Mouse (Mus musculus): ENCODE data around the gene Emcn.

Emcn gene

GRCm38 (mm10) chr3:137340938-137341337 is at the start of gene Emcn:
Gene Emcn (plus strand): TSS chr3:137341067.
- DNase-seq (ENCODE audit: low read depth, low spot score), result no peak

GRCm38 (mm10) chr3:137293174-137293591 is 47.7 kb upstream of the Emcn start:
- no peak for DNase-seq (ENCODE audit: low read depth, low spot score)

GRCm38 (mm10) chr3:137298230-137298629 is 42.6 kb upstream of the Emcn start:
- no peak for DNase-seq (ENCODE audit: low read depth, low spot score)

- no peak for DNase-seq (ENCODE audit: low read depth, low spot score)
Observed at GRCm38 (mm10) chr3:137300210-137300609, 40.7 kb upstream of the Emcn start.

- DNase-seq (ENCODE audit: low read depth, low spot score), result no peak
Observed at GRCm38 (mm10) chr3:137301195-137301594, 39.7 kb upstream of the Emcn start.

- no peak for DNase-seq (ENCODE audit: low read depth, low spot score)
Observed at GRCm38 (mm10) chr3:137302804-137303203, 38.1 kb upstream of the Emcn start.

GRCm38 (mm10) chr3:137309959-137310358 is 30.9 kb upstream of the Emcn start:
- DNase-seq (ENCODE audit: low read depth, low spot score), result peak; percentile 30

DNA sequence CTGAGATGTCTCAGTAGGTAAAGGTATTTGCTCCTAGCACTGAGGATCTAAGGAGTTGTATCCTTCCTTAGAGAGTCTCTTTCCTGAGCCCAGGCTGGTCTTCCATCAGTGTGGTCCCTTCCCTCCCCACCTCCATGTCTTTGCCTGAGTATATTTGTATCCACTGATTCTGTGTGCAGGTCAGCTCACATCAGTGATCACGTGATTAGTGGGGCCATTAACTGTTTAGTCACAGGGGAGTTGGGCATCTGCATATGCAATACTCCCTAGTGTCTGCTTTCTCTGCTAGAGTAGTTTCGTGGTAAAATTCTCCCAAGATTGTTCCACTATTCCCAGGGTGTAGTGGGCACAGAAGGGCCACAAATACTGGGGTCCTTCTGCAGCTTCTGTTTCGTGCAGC is 28.3 kb upstream of the Emcn start:
- DNase-seq (ENCODE audit: low read depth, low spot score), result no peak

GRCm38 (mm10) chr3:137313775-137314362 is 27.0 kb upstream of the Emcn start:
- DNase-seq (ENCODE audit: low read depth, low spot score), result no peak

GRCm38 (mm10) chr3:137318371-137318770 is 22.5 kb upstream of the Emcn start:
- DNase-seq (ENCODE audit: low read depth, low spot score), result no peak

DNA sequence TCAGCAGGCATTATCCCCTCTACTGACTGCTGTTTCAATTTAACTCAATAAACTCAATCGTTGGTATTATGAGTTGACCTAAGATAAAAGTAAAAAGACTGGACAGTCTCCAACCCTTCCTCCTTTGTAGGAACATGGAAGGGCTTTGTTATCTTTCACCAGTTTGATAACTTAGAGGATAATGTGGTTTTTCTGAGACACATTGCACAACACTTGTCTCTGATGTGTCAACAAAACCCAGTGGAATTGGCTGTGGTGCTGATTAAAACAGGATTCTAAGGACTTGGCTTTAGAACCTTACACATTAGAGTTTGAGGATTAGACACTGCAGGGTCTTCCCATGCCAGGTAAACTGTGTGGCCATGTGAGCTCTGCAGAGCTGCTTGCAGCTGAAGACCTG is 20.9 kb upstream of the Emcn start:
- no peak for DNase-seq (ENCODE audit: low read depth, low spot score)

- no peak for DNase-seq (ENCODE audit: low read depth, low spot score)
Observed at GRCm38 (mm10) chr3:137322304-137322703, 18.6 kb upstream of the Emcn start.

DNA sequence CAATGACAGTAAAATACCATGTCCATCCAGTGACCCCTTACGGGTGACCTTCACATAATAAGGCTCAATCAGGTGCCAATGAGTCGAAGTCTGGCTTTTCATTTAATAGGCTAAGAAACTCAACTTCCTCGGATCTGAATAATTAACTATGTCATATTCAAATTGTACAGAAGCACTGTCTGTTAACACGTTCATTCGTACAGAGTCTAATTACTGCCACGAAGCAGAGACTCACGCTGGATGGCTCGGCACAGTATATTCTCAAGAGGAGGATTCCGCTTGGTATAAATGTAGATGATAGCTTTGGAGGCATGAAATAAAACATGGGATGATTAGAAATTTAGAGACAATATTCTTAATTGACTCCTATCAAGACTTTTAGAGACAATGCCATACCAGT is 11.0 kb upstream of the Emcn start:
- no peak for DNase-seq (ENCODE audit: low read depth, low spot score)

GRCm38 (mm10) chr3:137330950-137331349 is 9.9 kb upstream of the Emcn start:
- no peak for DNase-seq (ENCODE audit: low read depth, low spot score)

GRCm38 (mm10) chr3:137332531-137332930 is 8.3 kb upstream of the Emcn start:
- DNase-seq (ENCODE audit: low read depth, low spot score), result no peak

- DNase-seq (ENCODE audit: low read depth, low spot score), result peak; percentile 93
Observed at GRCm38 (mm10) chr3:137335957-137336356, 4.9 kb upstream of the Emcn start.

GRCm38 (mm10) chr3:137343446-137343845 is 2.6 kb downstream of the Emcn start:
- DNase-seq (ENCODE audit: low read depth, low spot score), result no peak

- DNase-seq (ENCODE audit: low read depth, low spot score), result peak; percentile 76
Observed at GRCm38 (mm10) chr3:137351882-137352281, 11.0 kb downstream of the Emcn start.

GRCm38 (mm10) chr3:137356697-137357096 is 15.8 kb downstream of the Emcn start:
- DNase-seq (ENCODE audit: low read depth, low spot score), result no peak

DNA sequence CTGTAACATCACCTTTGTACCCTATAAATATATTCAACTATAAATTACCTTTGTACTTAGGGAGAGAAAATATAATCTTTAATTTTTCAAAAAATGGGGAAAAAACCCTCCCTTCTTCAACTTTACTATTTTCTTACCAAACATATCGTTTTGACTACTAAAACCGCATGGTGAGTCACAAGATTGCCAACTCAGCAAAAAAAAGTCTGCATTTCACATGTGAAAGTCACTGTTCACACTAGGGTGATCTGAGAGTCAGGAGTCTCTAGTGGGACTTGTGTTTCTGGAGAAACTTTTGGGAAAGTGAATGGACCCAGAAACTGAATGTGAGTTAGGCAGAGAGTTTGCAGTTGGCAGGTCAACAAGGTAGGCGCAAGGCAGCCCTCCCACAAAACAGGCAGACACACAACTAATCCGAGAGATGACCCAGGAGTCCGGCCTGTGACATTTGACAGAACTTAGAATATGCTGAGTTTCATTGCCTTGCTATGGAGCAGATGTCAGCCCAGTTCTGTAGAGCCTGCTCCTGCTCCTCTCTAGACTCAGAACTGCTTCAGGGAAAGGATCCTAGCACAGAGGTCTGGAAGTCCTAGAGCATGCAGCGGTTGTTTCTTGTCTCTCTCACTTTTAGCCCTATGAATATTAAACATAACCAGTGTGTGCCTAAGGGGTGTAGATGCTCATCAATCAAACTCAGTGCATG is 26.4 kb downstream of the Emcn start:
- DNase-seq (ENCODE audit: low read depth, low spot score), result peak; percentile 45

GRCm38 (mm10) chr3:137367826-137368325 is 27.0 kb downstream of the Emcn start:
- peak; percentile 99 for DNase-seq (ENCODE audit: low read depth, low spot score)

DNA sequence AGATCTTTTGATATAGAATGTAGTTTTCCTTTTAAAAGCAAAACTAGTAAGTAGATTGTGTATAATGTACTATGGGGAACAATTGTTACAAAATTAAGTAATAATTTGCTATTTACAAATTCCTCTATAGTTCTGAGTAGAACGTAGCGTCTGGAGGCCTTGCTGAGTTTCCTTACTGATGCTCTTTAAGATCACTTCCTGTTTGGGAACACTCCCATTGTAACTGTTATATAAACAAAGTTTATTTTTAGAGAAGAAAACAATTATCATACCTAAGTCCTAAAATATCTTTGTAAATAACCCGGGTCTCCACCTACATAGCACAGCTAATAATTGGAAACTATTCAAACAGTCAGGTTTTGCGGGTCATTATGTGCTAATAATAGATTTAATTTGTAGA is 32.0 kb downstream of the Emcn start:
- DNase-seq (ENCODE audit: low read depth, low spot score), result no peak

DNA sequence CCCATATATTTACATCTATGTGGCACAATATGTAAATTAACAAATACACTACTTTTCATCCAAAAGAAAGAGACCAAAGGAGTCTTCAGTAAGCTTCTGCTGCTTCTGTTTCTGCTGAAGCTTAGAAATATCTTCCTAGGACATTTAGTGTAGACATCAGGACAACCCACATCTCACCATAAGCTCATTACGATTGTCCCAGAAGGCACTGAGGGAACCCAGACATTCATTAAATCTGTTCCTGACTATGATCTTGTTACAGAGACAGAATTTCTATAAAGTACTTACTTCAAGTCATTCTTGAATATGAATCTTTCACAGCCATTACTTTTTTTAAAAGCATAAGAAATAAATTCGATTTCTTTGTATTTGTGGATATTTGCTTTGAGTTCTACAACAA is 41.4 kb downstream of the Emcn start:
- peak; percentile 34 for DNase-seq (ENCODE audit: low read depth, low spot score)
